ENCODE assay signal across 15 mouse cellular contexts in the genomic region with DNA sequence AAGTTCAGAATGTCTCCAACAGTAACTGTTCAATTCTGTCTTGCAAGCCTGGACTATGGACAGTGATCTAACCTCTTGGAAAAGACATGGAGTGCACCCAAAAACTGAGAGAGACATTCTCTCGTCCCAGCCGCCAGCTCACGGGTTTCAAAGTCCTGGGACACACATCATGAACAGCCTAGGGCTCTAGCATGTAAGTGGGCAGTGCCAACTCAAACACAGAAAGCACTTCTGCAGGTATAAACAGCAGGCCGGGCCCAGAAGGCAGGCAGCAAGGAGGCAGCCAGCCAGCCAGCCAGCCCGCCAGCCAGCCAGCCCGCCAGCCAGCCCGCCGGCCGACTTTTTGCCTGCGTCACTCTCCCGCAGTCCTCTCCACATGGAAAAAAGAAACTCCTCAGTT.
DNase-seq lines count a peak whose midpoint lies in the region; ATAC-seq and TF ChIP-seq lines count a peak whose summit lies in the region.
"Had no signal": no experiment of that assay in that cellular context is flagged by ENCODE, and none has a peak within 500 bp of the region (broad histone marks: within the 10 kb centered on the region; RNA-seq: fewer than 3 reads in every experiment).

No protein-coding gene starts in this region.

- no peaks in the 10 kb centered on the region for H3K36me3 ChIP-seq in embryonic facial prominence, embryonic 14.5 days (ENCODE audit: control insufficient read depth, insufficient read depth, low read length)
- H3K36me3 ChIP-seq in embryonic facial prominence, embryonic 10.5 days (replicated peaks), result no peaks in the 10 kb centered on the region
- H3K36me3 ChIP-seq in liver, adult 2 months (ENCODE audit: control insufficient read depth, insufficient read depth, low read length), result no peaks in the 10 kb centered on the region
- no peaks in the 10 kb centered on the region for H3K36me3 ChIP-seq in liver, embryonic 12.5 days
- H3K36me3 ChIP-seq: limb, embryonic 12.5 days; neural tube, embryonic 12.5 days had no signal

- H3K4me2 ChIP-seq in embryonic facial prominence, embryonic 14.5 days (ENCODE audit: low read depth, low read length), result no peak overlapping the region
- no peak overlapping the region for H3K4me2 ChIP-seq in liver, embryonic 12.5 days
- H3K4me2 ChIP-seq: forebrain, embryonic 13.5 days; limb, embryonic 12.5 days; midbrain, embryonic 11.5 days; neural tube, embryonic 12.5 days had no signal

- no peaks in the 10 kb centered on the region for H3K27me3 ChIP-seq in embryonic facial prominence, embryonic 14.5 days (replicated peaks; ENCODE audit: control insufficient read depth, insufficient read depth, low read length)
- no peaks in the 10 kb centered on the region for H3K27me3 ChIP-seq in embryonic facial prominence, embryonic 10.5 days (replicated peaks; ENCODE audit: low read depth, poor library complexity, severe bottlenecking)
- H3K27me3 ChIP-seq in liver, adult 2 months (ENCODE audit: control insufficient read depth, insufficient read depth, low read length), result no peaks in the 10 kb centered on the region
- no peaks in the 10 kb centered on the region for H3K27me3 ChIP-seq in liver, embryonic 12.5 days (replicated peaks)
- H3K27me3 ChIP-seq: forebrain, embryonic 13.5 days; limb, embryonic 12.5 days; neural tube, embryonic 12.5 days had no signal

- 80% methylated on average over 11 of the region's 11 CpGs for WGBS in embryonic facial prominence, embryonic 14.5 days
- 92% methylated on average over 11 of the region's 11 CpGs for WGBS in embryonic facial prominence, embryonic 10.5 days
- 39% methylated on average over 11 of the region's 11 CpGs for WGBS in liver, adult 2 months
- 79% methylated on average over 11 of the region's 11 CpGs for WGBS in liver, embryonic 12.5 days (ENCODE audit: insufficient replicate concordance)

- TF ChIP-seq CTCF in liver, adult 2 months (IDR thresholded peaks at IDR 0.05; ENCODE audit: low read depth, low read length), result no peak

- H3K9ac ChIP-seq in embryonic facial prominence, embryonic 14.5 days (ENCODE audit: low read depth, low read length), result no peak overlapping the region
- H3K9ac ChIP-seq in liver, adult 2 months (ENCODE audit: low read depth, low read length), result peak overlapping the region; percentile 56; the same call in 1 of the 2 replicates
- H3K9ac ChIP-seq in liver, embryonic 12.5 days, result no peak overlapping the region
- H3K9ac ChIP-seq: forebrain, embryonic 13.5 days; limb, embryonic 12.5 days; neural tube, embryonic 12.5 days had no signal

- H3K4me1 ChIP-seq in embryonic facial prominence, embryonic 14.5 days (ENCODE audit: control insufficient read depth, insufficient read depth, low read length), result peaks cover 4% of the 10 kb centered on the region; the same call in 1 of the 2 replicates
- peaks cover 2% of the 10 kb centered on the region; the same call in 1 of the 2 replicates for H3K4me1 ChIP-seq in embryonic facial prominence, embryonic 10.5 days
- peaks cover 3% of the 10 kb centered on the region; the same call in 1 of the 2 replicates for H3K4me1 ChIP-seq in liver, adult 2 months (ENCODE audit: control insufficient read depth, insufficient read depth, low read length)
- no peaks in the 10 kb centered on the region for H3K4me1 ChIP-seq in liver, embryonic 12.5 days
- H3K4me1 ChIP-seq: forebrain, embryonic 13.5 days; neural tube, embryonic 12.5 days had no signal

- H3K27ac ChIP-seq in embryonic facial prominence, embryonic 14.5 days (replicated peaks; ENCODE audit: low read depth, low read length), result peak overlapping the region; percentile 33
- H3K27ac ChIP-seq in embryonic facial prominence, embryonic 10.5 days (replicated peaks), result no peak overlapping the region
- peak overlapping the region; percentile 93 for H3K27ac ChIP-seq in liver, adult 2 months (replicated peaks; ENCODE audit: insufficient read depth, low read depth, low read length)
- H3K27ac ChIP-seq in liver, embryonic 12.5 days, result no peak overlapping the region
- H3K27ac ChIP-seq: forebrain, embryonic 13.5 days; limb, embryonic 12.5 days; neural tube, embryonic 12.5 days; stomach, postnatal 0 days had no signal

- TF ChIP-seq POLR2A in liver, adult 2 months (IDR thresholded peaks at IDR 0.05; ENCODE audit: extremely low read depth, insufficient read depth, low read length), result no peak

- H3K79me2 ChIP-seq in liver, adult 2 months (ENCODE audit: control insufficient read depth, insufficient read depth, low read length), result no peaks in the 10 kb centered on the region

- no peaks in the 10 kb centered on the region for H3K9me3 ChIP-seq in embryonic facial prominence, embryonic 14.5 days (ENCODE audit: control insufficient read depth, low read length)
- no peaks in the 10 kb centered on the region for H3K9me3 ChIP-seq in embryonic facial prominence, embryonic 10.5 days
- H3K9me3 ChIP-seq in liver, embryonic 12.5 days (replicated peaks), result no peaks in the 10 kb centered on the region
- H3K9me3 ChIP-seq: forebrain, embryonic 13.5 days; limb, embryonic 12.5 days; neural tube, embryonic 12.5 days had no signal

- no peak for DNase-seq in embryonic facial prominence, embryonic 14.5 days (ENCODE audit: low spot score)
- DNase-seq in embryonic facial prominence, embryonic 10.5 days (ENCODE audit: low spot score), result no peak
- DNase-seq in liver, adult 2 months (ENCODE audit: extremely low read depth, low read depth, low spot score), result peak; percentile 100
- peak; percentile 87 for DNase-seq in kidney, adult 9 months
- DNase-seq in lung, postnatal 36 days, result peak; percentile 76
- no peak for DNase-seq in testis, postnatal 10 days (ENCODE audit: low spot score)
- DNase-seq: cerebellum, adult 11 months; embryo, embryonic 11 days had no signal

- no peak for ATAC-seq in embryonic facial prominence, embryonic 14.5 days (ENCODE audit: low read depth)
- no peak for ATAC-seq in liver, embryonic 12.5 days
- ATAC-seq in megakaryocyte, adult 5-6 weeks (ENCODE audit: poor library complexity, severe bottlenecking), result no peak
- ATAC-seq: forebrain, embryonic 13.5 days had no signal

- no peak overlapping the region for H3K4me3 ChIP-seq in embryonic facial prominence, embryonic 14.5 days (ENCODE audit: low read depth, low read length)
- no peak overlapping the region for H3K4me3 ChIP-seq in embryonic facial prominence, embryonic 10.5 days
- peak overlapping the region; percentile 6; the same call in 1 of the 2 replicates for H3K4me3 ChIP-seq in liver, adult 2 months (ENCODE audit: insufficient read depth, low read depth, low read length)
- H3K4me3 ChIP-seq in liver, embryonic 12.5 days, result no peak overlapping the region
- H3K4me3 ChIP-seq: forebrain, embryonic 13.5 days; limb, embryonic 12.5 days; neural tube, embryonic 12.5 days had no signal

Comparison
In these comparisons a context has a peak if more than half of its experiments do, and no peak if none do; other contexts are left out.
1. H3K27ac ChIP-seq: peak in embryonic facial prominence, embryonic 14.5 days (single experiment) and liver, adult 2 months (single experiment); none in embryonic facial prominence, embryonic 10.5 days (single experiment) and liver, embryonic 12.5 days (single experiment).
2. DNase-seq: peak in liver, adult 2 months (single experiment), kidney, adult 9 months (single experiment) and lung, postnatal 36 days (single experiment); none in embryonic facial prominence, embryonic 14.5 days (single experiment), embryonic facial prominence, embryonic 10.5 days (single experiment) and testis, postnatal 10 days (single experiment).